20 mouse cellular contexts compared by ENCODE assay signal in genomic region chr13:37715770-37716693, GRCm38 (mm10).
DNase-seq lines count a peak whose midpoint lies in the region; ATAC-seq and TF ChIP-seq lines count a peak whose summit lies in the region.
"Had no signal": no experiment of that assay in that cellular context is flagged by ENCODE, and none has a peak within 500 bp of the region (broad histone marks: within the 10 kb centered on the region; RNA-seq: fewer than 3 reads in every experiment).

No protein-coding gene starts in this region.

- no peaks in the 10 kb centered on the region for H3K9me3 ChIP-seq in MEL (replicated peaks; ENCODE audit: insufficient read depth, low read length)
- no peaks in the 10 kb centered on the region for H3K9me3 ChIP-seq in liver, embryonic 13.5 days (replicated peaks)
- no peaks in the 10 kb centered on the region for H3K9me3 ChIP-seq in stomach, embryonic 16.5 days (replicated peaks; ENCODE audit: control insufficient read depth, low read length)
- H3K9me3 ChIP-seq: embryonic facial prominence, embryonic 15.5 days; forebrain, embryonic 10.5 days; heart, embryonic 13.5 days; hindbrain, embryonic 13.5 days; limb, embryonic 13.5 days; midbrain, embryonic 13.5 days had no signal

- no peak for TF ChIP-seq RAD21 in MEL (IDR thresholded peaks at IDR 0.05; ENCODE audit: low read depth, low read length)

- no peak for TF ChIP-seq POLR2A in MEL (IDR thresholded peaks at IDR 0.05; ENCODE audit: control insufficient read depth in 1 of 2, insufficient read depth in 1 of 2, low read depth in 1 of 2, low read length in 2 of 2, poor library complexity in 1 of 2)

- DNase-seq in MEL (ENCODE audit: low read depth, low spot score): peak; percentile 57
- DNase-seq in liver, embryonic 13.5 days: no peak
- no peak for DNase-seq in urinary bladder, postnatal 36 days (ENCODE audit: low spot score in 2 of 2)
- DNase-seq in adrenal gland, adult (ENCODE audit: inconsistent age in 2 of 2, low spot score in 1 of 2): no peak
- no peak for DNase-seq in embryo, embryonic 11 days
- DNase-seq: adrenal gland, postnatal 25 days; cerebellum, adult 11-12 months; cerebellum, postnatal 14 days; right cerebral cortex, postnatal 25 days; thymus, adult 2 months had no signal

- H3K36me3 ChIP-seq in MEL (ENCODE audit: control insufficient read depth in 1 of 2, insufficient read depth in 2 of 2, low read length in 2 of 2): peaks cover 0 to 25% of the 10 kb centered on the region in 2 experiments; a peak in 2 of 4 replicates
- no peaks in the 10 kb centered on the region for H3K36me3 ChIP-seq in liver, embryonic 13.5 days
- no peaks in the 10 kb centered on the region for H3K36me3 ChIP-seq in stomach, embryonic 16.5 days (ENCODE audit: control insufficient read depth, insufficient read depth, low read length)
- H3K36me3 ChIP-seq: embryonic facial prominence, embryonic 15.5 days; forebrain, embryonic 10.5 days; heart, embryonic 13.5 days; hindbrain, embryonic 13.5 days; limb, embryonic 13.5 days; midbrain, embryonic 13.5 days had no signal

- H3K4me3 ChIP-seq in MEL (ENCODE audit: control insufficient read depth in 1 of 2, insufficient read depth in 1 of 2, low read depth in 2 of 2, low read length in 2 of 2): no peak overlapping the region
- H3K4me3 ChIP-seq in liver, embryonic 13.5 days (replicated peaks): no peak overlapping the region
- no peak overlapping the region for H3K4me3 ChIP-seq in stomach, embryonic 16.5 days (replicated peaks; ENCODE audit: low read length)
- H3K4me3 ChIP-seq: embryonic facial prominence, embryonic 15.5 days; forebrain, embryonic 10.5 days; heart, embryonic 13.5 days; hindbrain, embryonic 13.5 days; limb, embryonic 13.5 days; midbrain, embryonic 13.5 days had no signal

- H3K4me2 ChIP-seq in liver, embryonic 13.5 days: no peak overlapping the region
- H3K4me2 ChIP-seq in stomach, embryonic 16.5 days (ENCODE audit: low read depth, low read length): no peak overlapping the region
- H3K4me2 ChIP-seq: embryonic facial prominence, embryonic 15.5 days; heart, embryonic 13.5 days; hindbrain, embryonic 13.5 days; limb, embryonic 13.5 days; midbrain, embryonic 13.5 days had no signal

- no peaks in the 10 kb centered on the region for H3K79me2 ChIP-seq in MEL (ENCODE audit: control insufficient read depth, insufficient read depth, low read length, poor library complexity)

- no peak for TF ChIP-seq CTCF in MEL (IDR thresholded peaks at IDR 0.05 in 2 of 3, conservative IDR thresholded peaks at IDR 0.05 in 1 of 3; ENCODE audit: control insufficient read depth in 1 of 3, insufficient read depth in 1 of 3, low read depth in 2 of 3, low read length in 3 of 3, poor library complexity in 1 of 3, severe bottlenecking in 1 of 3)

- ATAC-seq in granulocyte monocyte progenitor cell, adult 5-6 weeks (replicated peaks; ENCODE audit: poor library complexity, severe bottlenecking): peak; percentile 33
- ATAC-seq in liver, embryonic 13.5 days (ENCODE audit: low read depth): no peak
- 0 out of 2 replicates have a peak, but pooled peaks have one; percentile 59 for ATAC-seq in stomach, embryonic 16.5 days (ENCODE audit: insufficient read depth, low FRiP score)
- ATAC-seq: activated CD4-positive, CD25-positive, alpha-beta regulatory T cell, adult 4 months; CD4-positive, CD25-positive, alpha-beta regulatory T cell, adult 4 months; midbrain, embryonic 13.5 days had no signal

- H3K27ac ChIP-seq in MEL (ENCODE audit: control insufficient read depth, low read depth, low read length): no peak overlapping the region
- peak overlapping the region; percentile 76; the same call in 1 of the 2 replicates for H3K27ac ChIP-seq in liver, embryonic 13.5 days
- H3K27ac ChIP-seq in stomach, embryonic 16.5 days (ENCODE audit: low read length): peak overlapping the region; percentile 69
- H3K27ac ChIP-seq: embryonic facial prominence, embryonic 15.5 days; forebrain, embryonic 10.5 days; heart, embryonic 13.5 days; hindbrain, embryonic 13.5 days; limb, embryonic 13.5 days; midbrain, embryonic 13.5 days had no signal

- no peak overlapping the region for H3K9ac ChIP-seq in MEL (ENCODE audit: control insufficient read depth, low read depth, low read length, poor library complexity, severe bottlenecking)
- no peak overlapping the region for H3K9ac ChIP-seq in liver, embryonic 13.5 days
- no peak overlapping the region for H3K9ac ChIP-seq in stomach, embryonic 16.5 days (ENCODE audit: low read length)
- H3K9ac ChIP-seq: embryonic facial prominence, embryonic 15.5 days; heart, embryonic 13.5 days; hindbrain, embryonic 13.5 days; limb, embryonic 13.5 days; midbrain, embryonic 13.5 days had no signal

- 53% methylated on average over 15 of the region's 15 CpGs for WGBS in liver, embryonic 13.5 days (ENCODE audit: insufficient replicate concordance)
- WGBS in stomach, embryonic 16.5 days: 64% methylated on average over 15 of the region's 15 CpGs

- H3K4me1 ChIP-seq in MEL (ENCODE audit: control insufficient read depth in 1 of 2, insufficient read depth in 2 of 2, low read length in 2 of 2): peaks cover 9 to 39% of the 10 kb centered on the region in 2 experiments
- H3K4me1 ChIP-seq in liver, embryonic 13.5 days (replicated peaks): peaks cover 40% of the 10 kb centered on the region
- H3K4me1 ChIP-seq in stomach, embryonic 16.5 days (ENCODE audit: control insufficient read depth, insufficient read depth, low read length): peaks cover 5% of the 10 kb centered on the region; the same call in 1 of the 2 replicates
- H3K4me1 ChIP-seq: embryonic facial prominence, embryonic 15.5 days; hindbrain, embryonic 13.5 days; limb, embryonic 13.5 days; midbrain, embryonic 13.5 days had no signal

- no peaks in the 10 kb centered on the region for H3K27me3 ChIP-seq in MEL (ENCODE audit: control insufficient read depth in 1 of 2, insufficient read depth in 2 of 2, low read length in 2 of 2)
- H3K27me3 ChIP-seq in liver, embryonic 13.5 days: no peaks in the 10 kb centered on the region
- no peaks in the 10 kb centered on the region for H3K27me3 ChIP-seq in stomach, embryonic 16.5 days (ENCODE audit: control insufficient read depth, insufficient read depth, low read length)
- H3K27me3 ChIP-seq: embryonic facial prominence, embryonic 15.5 days; heart, embryonic 13.5 days; hindbrain, embryonic 13.5 days; limb, embryonic 13.5 days; midbrain, embryonic 13.5 days had no signal

- no peak for TF ChIP-seq EP300 in MEL (IDR thresholded peaks at IDR 0.05; ENCODE audit: low read depth in 1 of 2, low read length in 2 of 2)

TF ChIP-seq in MEL, 35 proteins besides CTCF, POLR2A, EP300 and RAD21:
- TF ChIP-seq ZC3H11A (IDR thresholded peaks at IDR 0.05; ENCODE audit: low read depth, low read length): no peak
- TF ChIP-seq BHLHE40 (IDR thresholded peaks at IDR 0.05; ENCODE audit: borderline replicate concordance, low read depth, low read length): 0 out of 2 replicates have a peak, but pooled peaks have one; percentile 19
